Mouse (Mus musculus) kidney, postnatal 0 days (tissue): ENCODE data around the gene Flot2. TPM values are rescaled to one million over a fixed set of nuclear protein-coding genes. Genes with fewer than 3 reads are reported as not detected.

Experiments used
- ATAC-seq: fragments of 200-750 bp; cut with Nextera tagmentation; replicated peaks from 2 replicates; pipeline ENCODE4 v1.8.0; 2017; ENCODE audit warnings: low read depth, moderate number of reproducible peaks, moderate TSS enrichment, moderate library complexity; ENCODE audit not compliant: low FRiP score
- DNase-seq: peaks from one replicate; pipeline ENCODE4 v3.0.0-alpha.2; 2016; ENCODE audit warnings: low spot score
- H3K27ac ChIP-seq: fragments of 300-500 bp; sonication (generic); 2 replicates; pipeline ENCODE4 v1.5.1; 2014; ENCODE audit warnings: mild to moderate bottlenecking
- H3K27me3 ChIP-seq: fragments of 300-500 bp; sonication (generic); 2 replicates; pipeline ENCODE4 v1.6.1; 2014; ENCODE audit warnings: low read length, mixed read lengths; ENCODE audit not compliant: insufficient read depth
- H3K36me3 ChIP-seq: fragments of 300-500 bp; sonication (generic); 2 replicates; pipeline ENCODE4 v1.6.1; 2014; ENCODE audit warnings: low read length, mixed read lengths; ENCODE audit not compliant: insufficient read depth
- H3K4me1 ChIP-seq: fragments of 300-500 bp; sonication (generic); replicated peaks from 2 replicates; pipeline ENCODE4 v1.6.1; 2014; ENCODE audit warnings: antibody characterized with exemption, low read length, mixed read lengths; ENCODE audit not compliant: insufficient read depth
- H3K4me2 ChIP-seq: fragments of 300-500 bp; sonication (generic); 2 replicates; pipeline ENCODE4 v1.6.1; 2014; ENCODE audit warnings: mild to moderate bottlenecking, low read length, moderate library complexity, mixed read lengths
- H3K4me3 ChIP-seq: fragments of 300-500 bp; sonication (generic); replicated peaks from 2 replicates; pipeline ENCODE4 v1.5.1; 2014; ENCODE audit warnings: low read depth, low read length
- H3K9ac ChIP-seq: fragments of 300-500 bp; sonication (generic); 2 replicates; pipeline ENCODE4 v1.6.1; 2014; ENCODE audit warnings: low read depth, low read length
- H3K9me3 ChIP-seq: fragments of 300-500 bp; sonication (generic); replicated peaks from 2 replicates; pipeline ENCODE4 v1.6.1; 2016; ENCODE audit warnings: low read length, inconsistent platforms, mixed read lengths
- CTCF ChIP-seq: IDR thresholded peaks from 2 replicates; pipeline ENCODE4 v1.5.1; 2016; ENCODE audit warnings: antibody characterized with exemption, low read depth, mild to moderate bottlenecking, moderate library complexity
- WGBS: fragments of 180-500 bp; shearing (Covaris S2); extraction: QIAGEN DNeasy Blood & Tissue Kit; methylation state at CpG from one replicate; pipeline ENCODE4 v1.1.7; 2014; 5-methylcytosine and 5-hydroxymethylcytosine counted together
- polyA plus RNA-seq: library from polyadenylated mRNA; unstranded; fragments of >200 nt; fragmentation: Nextera tagmentation; extraction: Ambion mirVana; gene quantifications from 2 replicates; pipeline ENCODE4 v1.2.1, GENCODE M21; 2015

Gene Flot2
- polyA plus RNA-seq, 1 experiment from 2014 or later: 38.5 TPM

DNA sequence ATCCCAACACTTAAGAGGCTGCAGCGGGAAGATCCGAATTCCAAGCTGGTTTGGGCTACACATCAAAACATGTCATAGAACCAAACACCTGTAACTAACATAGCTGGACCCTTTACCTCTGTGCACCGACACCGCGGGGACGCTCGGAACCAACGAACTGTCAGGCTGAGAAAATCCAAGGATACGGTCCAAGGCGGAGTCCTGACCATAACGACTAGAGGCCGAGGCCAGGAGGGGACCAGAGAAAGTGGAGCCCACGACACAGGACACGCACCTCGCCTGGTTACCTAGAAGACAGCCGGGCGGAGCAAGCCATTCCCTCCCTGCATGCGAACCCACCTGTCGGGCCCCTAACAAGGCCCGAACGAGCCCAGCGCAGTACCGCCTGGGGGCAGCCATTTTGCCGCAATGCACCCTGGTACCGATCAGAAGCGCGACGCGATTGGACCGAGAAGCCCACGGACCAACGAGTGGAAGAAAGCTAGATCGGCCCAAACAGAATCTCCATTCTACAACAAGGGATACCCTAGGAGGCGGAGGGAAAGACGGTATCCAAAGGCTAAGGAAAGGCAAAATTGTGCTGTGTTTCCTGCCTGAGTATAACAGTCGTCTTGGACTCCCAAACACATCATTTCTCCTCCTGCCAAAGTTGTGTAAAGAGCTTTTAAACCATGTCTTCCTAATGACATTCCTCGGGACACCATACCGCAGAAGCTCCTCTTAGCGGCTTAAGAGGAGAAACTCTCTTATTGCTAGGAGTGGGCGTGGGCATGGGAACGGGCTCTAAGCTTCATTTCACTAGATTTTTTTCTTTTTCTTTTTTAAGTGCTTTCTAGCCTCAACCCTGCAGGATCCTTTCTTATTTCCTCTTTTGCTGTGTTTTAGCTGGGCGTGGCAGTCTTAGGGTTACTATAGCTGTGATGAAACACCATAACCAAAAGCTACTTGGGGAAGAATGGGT lies 42.5 kb downstream of the Flot2 start, which contains the start of gene Eral1:
Gene Eral1, minus strand, starts transcription at position 423 of the 961 bp plus-strand sequence.
- 0 out of 2 replicates have a peak, but pooled peaks cover 3% of the 10 kb centered on the region for H3K4me1 ChIP-seq
- peak within 1 kb of the TSS; percentile 94 for H3K4me3 ChIP-seq
- no peaks in the 10 kb centered on the region for H3K9me3 ChIP-seq
- peak; percentile 90 for ATAC-seq
- WGBS: 1% methylated on average over 42 of the region's 42 CpGs
- TF ChIP-seq CTCF: no peak; the same call in 1 of the 2 replicates
- peak within 1 kb of the TSS; percentile 20 for H3K27ac ChIP-seq
- H3K9ac ChIP-seq: peak within 1 kb of the TSS; percentile 82
- no peaks in the 10 kb centered on the region for H3K36me3 ChIP-seq
- DNase-seq: peak; percentile 95
- H3K4me2 ChIP-seq: peak within 1 kb of the TSS; percentile 74
- no peaks in the 10 kb centered on the region for H3K27me3 ChIP-seq

DNA sequence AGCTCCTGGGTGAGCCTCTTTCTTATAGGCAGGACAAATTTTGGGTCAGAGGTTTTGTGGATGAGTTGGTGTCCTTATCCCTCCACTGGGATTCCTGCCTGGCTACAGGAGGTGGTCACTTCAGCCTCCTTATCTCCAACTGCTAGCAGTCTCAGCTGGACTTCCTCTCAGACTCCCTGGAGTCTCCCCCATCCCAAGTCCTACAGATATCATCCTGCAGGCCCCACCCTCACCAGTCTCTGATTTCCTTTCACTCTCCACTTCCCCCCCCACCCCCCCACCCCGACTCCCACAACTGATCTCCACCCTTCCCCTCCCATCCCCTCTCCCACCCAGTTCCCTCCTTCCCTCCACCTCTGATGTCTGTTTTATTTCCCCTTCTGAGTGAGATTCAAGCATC lies 45.9 kb downstream of the Flot2 start:
- TF ChIP-seq CTCF: no peak
- H3K4me3 ChIP-seq: no peak overlapping the region
- H3K4me2 ChIP-seq: no peak overlapping the region
- 40% methylated on average over 1 of the region's 1 CpGs for WGBS
- H3K27ac ChIP-seq: no peak overlapping the region
- no peaks in the 10 kb centered on the region for H3K9me3 ChIP-seq
- 0 out of 2 replicates have a peak, but pooled peaks cover 3% of the 10 kb centered on the region for H3K4me1 ChIP-seq
- H3K36me3 ChIP-seq: no peaks in the 10 kb centered on the region
- no peak overlapping the region for H3K9ac ChIP-seq
- no peak for DNase-seq
- ATAC-seq: no peak
- no peaks in the 10 kb centered on the region for H3K27me3 ChIP-seq

DNA sequence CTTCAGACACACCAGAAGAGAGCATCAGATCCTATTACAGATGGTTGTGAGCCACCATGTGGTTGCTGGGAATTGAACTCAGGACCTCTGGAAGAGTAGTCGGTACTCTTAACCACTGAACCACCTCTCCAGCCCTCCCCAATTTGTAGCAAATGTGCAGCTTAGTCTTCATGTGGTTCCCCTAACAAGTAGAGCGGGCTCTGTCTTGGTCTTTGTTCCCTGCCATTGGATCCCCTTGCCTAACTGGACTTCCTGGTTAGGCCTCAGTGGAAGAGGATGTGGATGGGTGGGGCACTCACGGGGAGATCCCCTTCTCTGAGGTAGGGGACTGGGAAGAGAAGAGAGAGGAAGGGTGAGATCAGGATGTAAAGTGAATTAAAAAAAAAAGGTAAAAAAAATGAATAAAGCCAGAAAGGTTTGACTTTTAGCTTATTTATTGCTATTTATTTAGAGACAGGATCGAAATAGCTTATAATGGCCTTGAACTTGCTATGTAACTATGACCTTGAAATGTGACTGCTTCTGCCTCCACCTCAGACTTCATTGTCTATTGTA lies 49.3 kb downstream of the Flot2 start:
- Histone ChIP-seq H3K36me3 (no peaks in the 10 kb centered on the region), H3K27ac (no peak overlapping the region), H3K9ac (no peak overlapping the region), H3K9me3 (no peaks in the 10 kb centered on the region), H3K27me3 (no peaks in the 10 kb centered on the region), H3K4me2 (no peak overlapping the region), H3K4me1 (no peaks in the 10 kb centered on the region), H3K4me3 (no peak overlapping the region)
- WGBS: 70% methylated on average over 4 of the region's 4 CpGs
- ATAC-seq: no peak
- no peak for DNase-seq
- TF ChIP-seq CTCF: no peak

DNA sequence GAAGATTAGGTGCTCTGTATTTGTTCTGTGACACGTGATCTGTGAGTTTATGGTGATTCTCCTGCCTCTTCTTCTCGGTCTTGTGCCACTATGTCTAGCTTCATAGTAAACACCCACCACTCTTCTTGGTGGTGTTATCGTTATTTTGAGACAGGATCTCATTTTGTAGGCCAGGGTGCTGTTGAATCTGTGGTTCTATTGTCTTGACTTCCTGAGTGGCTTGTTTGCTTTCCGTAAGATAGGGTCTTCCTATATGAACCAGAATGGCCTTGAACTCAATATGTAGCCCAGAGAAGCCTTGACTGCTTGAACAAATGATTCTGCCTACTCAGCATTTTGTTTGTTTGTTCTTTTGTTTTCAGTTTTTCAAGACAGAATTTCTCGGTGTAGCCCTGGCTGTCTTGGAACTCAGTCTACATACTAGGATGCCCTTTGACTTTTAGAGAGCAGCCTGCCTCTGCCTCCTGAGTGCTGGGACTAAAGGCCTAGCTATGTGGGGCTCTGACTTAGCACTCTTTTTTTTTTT lies 50.1 kb downstream of the Flot2 start:
- 75% methylated on average over 5 of the region's 5 CpGs for WGBS
- no peaks in the 10 kb centered on the region for H3K36me3 ChIP-seq
- H3K4me3 ChIP-seq: no peak overlapping the region
- H3K9ac ChIP-seq: no peak overlapping the region
- TF ChIP-seq CTCF: no peak
- H3K27me3 ChIP-seq: no peaks in the 10 kb centered on the region
- no peaks in the 10 kb centered on the region for H3K9me3 ChIP-seq
- no peak overlapping the region for H3K4me2 ChIP-seq
- no peaks in the 10 kb centered on the region for H3K4me1 ChIP-seq
- ATAC-seq: no peak
- no peak for DNase-seq
- no peak overlapping the region for H3K27ac ChIP-seq

DNA sequence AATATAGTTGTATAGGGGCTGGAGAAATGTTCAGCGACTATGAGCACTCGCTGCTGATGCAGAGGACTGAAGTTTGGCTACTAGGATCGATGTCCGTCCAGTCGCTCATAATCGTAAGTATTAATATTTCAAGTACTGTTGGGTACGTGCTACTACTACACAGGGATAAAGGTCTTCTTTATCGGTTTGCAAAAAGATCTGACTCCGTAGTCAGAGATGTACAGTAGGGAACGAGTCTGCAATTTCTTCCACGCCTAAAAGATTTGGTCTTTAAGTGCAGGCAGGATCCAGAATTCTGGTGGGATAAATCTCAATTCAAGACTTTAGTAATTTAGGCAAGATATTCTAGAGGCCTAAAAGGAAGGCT lies 56.4 kb downstream of the Flot2 start:
- DNase-seq: no peak
- Histone ChIP-seq H3K36me3 (no peaks in the 10 kb centered on the region), H3K4me1 (peaks cover 7% of the 10 kb centered on the region; the same call in 1 of the 2 replicates), H3K27ac (peak overlapping the region; percentile 38; the same call in 1 of the 2 replicates), H3K27me3 (no peaks in the 10 kb centered on the region), H3K9me3 (no peaks in the 10 kb centered on the region), H3K4me2 (peak overlapping the region; percentile 92), H3K9ac (peak overlapping the region; percentile 64), H3K4me3 (peak overlapping the region; percentile 77)
- no peak for ATAC-seq
- no peak for TF ChIP-seq CTCF
- 51% methylated on average over 11 of the region's 11 CpGs for WGBS

DNA sequence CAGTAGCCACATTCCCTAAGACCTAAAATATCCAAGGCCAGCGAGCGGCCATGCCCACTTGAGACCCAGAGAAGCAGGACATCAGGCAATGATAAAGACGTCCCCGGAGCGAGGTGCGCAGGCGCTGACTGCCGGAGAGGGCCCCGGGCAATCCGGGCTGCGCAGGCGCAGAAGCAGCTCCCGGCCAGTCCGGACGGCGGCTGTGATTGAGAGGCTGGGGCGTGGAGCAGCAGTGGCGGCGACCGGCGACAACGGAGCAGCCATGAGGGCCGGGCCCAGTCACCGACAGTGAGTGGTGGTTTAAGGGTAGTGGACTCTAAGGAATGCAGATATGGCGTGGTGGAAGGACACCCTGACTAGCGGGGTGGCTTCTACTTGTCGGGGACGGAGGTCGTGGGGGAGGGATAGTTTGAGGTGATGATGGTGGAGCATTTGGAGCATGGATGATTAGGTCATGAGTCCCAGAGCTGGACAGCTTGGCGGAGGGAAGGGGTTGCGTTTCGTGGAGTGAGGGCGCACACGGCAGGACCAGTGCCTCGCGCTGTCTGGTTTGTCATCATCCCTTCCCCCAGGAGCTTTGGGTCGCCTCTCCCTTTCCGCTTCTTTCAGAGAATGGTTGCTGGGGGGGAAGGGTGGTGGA lies 56.9 kb downstream of the Flot2 start, which contains the start of gene Fam222b:
Gene Fam222b, plus strand, starts transcription at position 157 of the 640 bp plus-strand sequence.
- DNase-seq (peak; percentile 98), ATAC-seq (peak; percentile 87)
- peak within 1 kb of the TSS; percentile 64 for H3K9ac ChIP-seq
- H3K4me1 ChIP-seq: peaks cover 7% of the 10 kb centered on the region; the same call in 1 of the 2 replicates
- H3K4me3 ChIP-seq: peak within 1 kb of the TSS; percentile 77
- no peaks in the 10 kb centered on the region for H3K36me3 ChIP-seq
- H3K4me2 ChIP-seq: peak within 1 kb of the TSS; percentile 92
- H3K27me3 ChIP-seq: no peaks in the 10 kb centered on the region
- WGBS: under 1% methylated on average over 38 of the region's 38 CpGs
- no peak for TF ChIP-seq CTCF
- peak within 1 kb of the TSS; percentile 38 for H3K27ac ChIP-seq
- no peaks in the 10 kb centered on the region for H3K9me3 ChIP-seq
